Mouse (Mus musculus) hindbrain, embryonic 15.5 days (tissue): ENCODE measurements around the gene Axl. TPM values are rescaled to one million over a fixed set of nuclear protein-coding genes. Genes with fewer than 3 reads are reported as not detected.

Experiments used
- ATAC-seq: fragments of 200-750 bp; cut with Nextera tagmentation; 2 replicates; pipeline ENCODE4 v1.8.0; 2017; ENCODE audit warnings: low read depth, moderate number of reproducible peaks, moderate TSS enrichment; ENCODE audit not compliant: low FRiP score
- H3K27ac ChIP-seq: fragments of 300-500 bp; sonication (generic); replicated peaks from 2 replicates; pipeline ENCODE4 v1.5.1; 2015; ENCODE audit warnings: mild to moderate bottlenecking, inconsistent platforms
- H3K27me3 ChIP-seq: fragments of 300-500 bp; sonication (generic); 2 replicates; pipeline ENCODE4 v1.6.1; 2015; ENCODE audit warnings: control low read depth, inconsistent platforms
- H3K36me3 ChIP-seq: fragments of 300-500 bp; sonication (generic); 2 replicates; pipeline ENCODE4 v1.6.1; 2015; ENCODE audit warnings: control low read depth, inconsistent platforms
- H3K4me1 ChIP-seq: fragments of 300-500 bp; sonication (generic); replicated peaks from 2 replicates; pipeline ENCODE4 v1.6.1; 2015; ENCODE audit warnings: control low read depth, inconsistent platforms
- H3K4me2 ChIP-seq: fragments of 300-500 bp; sonication (generic); 2 replicates; pipeline ENCODE4 v1.6.1; 2015; ENCODE audit warnings: moderate library complexity, mild to moderate bottlenecking, inconsistent platforms
- H3K4me3 ChIP-seq: fragments of 300-500 bp; sonication (generic); 2 replicates; pipeline ENCODE4 v1.5.1; 2015; ENCODE audit warnings: mild to moderate bottlenecking, inconsistent platforms
- H3K9ac ChIP-seq: fragments of 300-500 bp; sonication (generic); 2 replicates; pipeline ENCODE4 v1.6.1; 2015; ENCODE audit warnings: inconsistent platforms
- H3K9me3 ChIP-seq: fragments of 300-500 bp; sonication (generic); 2 replicates; pipeline ENCODE4 v1.6.1; 2016; ENCODE audit warnings: control low read depth, inconsistent platforms
- WGBS: fragments of 180-500 bp; shearing (Covaris S2); methylation state at CpG from one replicate; pipeline ENCODE4 v1.1.7; 2015; 5-methylcytosine and 5-hydroxymethylcytosine counted together
- polyA plus RNA-seq: library from polyadenylated mRNA; unstranded; fragments of >200 nt; fragmentation: Nextera tagmentation; extraction: Ambion mirVana; gene quantifications from 2 replicates; pipeline ENCODE4 v1.2.1, GENCODE M21; 2015

The Axl gene
- polyA plus RNA-seq, 1 experiment from 2014 or later, result 23.1 TPM

DNA sequence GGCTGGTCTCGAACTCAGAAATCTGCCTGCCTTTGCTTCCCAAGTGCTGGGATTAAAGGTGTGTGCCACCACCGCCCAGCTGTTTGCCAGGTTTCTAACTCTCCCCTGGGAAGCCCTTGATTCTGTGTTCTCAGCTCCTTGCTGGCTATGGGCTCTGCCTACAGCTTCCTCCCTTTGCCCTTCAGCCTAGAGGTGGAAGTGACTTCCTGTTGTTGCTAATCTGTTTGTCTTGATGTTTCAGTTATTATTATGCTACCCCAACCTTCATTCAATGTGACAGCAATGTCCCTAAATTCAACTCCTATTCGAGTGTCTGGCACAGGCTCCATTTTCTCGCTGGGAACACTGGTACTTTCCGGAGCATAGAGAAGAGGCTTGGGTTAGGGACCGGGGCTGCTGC lies 22.4 kb downstream of the Axl start:
- no peak overlapping the region for H3K4me2 ChIP-seq
- H3K4me3 ChIP-seq, result no peak overlapping the region
- H3K4me1 ChIP-seq, result no peaks in the 10 kb centered on the region
- WGBS, result 89% methylated on average over 6 of the region's 6 CpGs
- no peaks in the 10 kb centered on the region for H3K9me3 ChIP-seq
- H3K9ac ChIP-seq, result no peak overlapping the region
- no peaks in the 10 kb centered on the region for H3K36me3 ChIP-seq
- no peaks in the 10 kb centered on the region for H3K27me3 ChIP-seq
- H3K27ac ChIP-seq, result no peak overlapping the region
- no peak for ATAC-seq

DNA sequence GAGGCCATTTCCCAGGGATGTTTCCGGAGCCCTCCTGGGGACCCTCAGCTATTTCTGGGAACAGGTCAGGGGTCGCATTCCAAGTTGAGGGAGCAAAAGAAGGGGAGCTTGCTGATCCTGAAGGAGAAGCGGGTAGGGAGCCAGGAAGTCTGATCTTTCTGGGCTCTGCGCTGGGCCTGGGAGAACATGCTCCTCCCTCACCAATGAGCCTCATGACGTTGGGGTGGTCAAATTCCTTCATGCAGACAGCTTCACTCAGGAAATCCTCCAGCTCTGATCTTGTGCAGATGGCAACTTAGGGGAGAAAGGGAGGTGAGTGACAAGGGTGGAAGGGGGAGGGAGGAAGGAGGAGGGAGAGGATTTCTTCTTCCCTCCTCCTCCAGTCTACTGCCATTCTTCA lies 24.3 kb downstream of the Axl start:
- 63% methylated on average over 5 of the region's 5 CpGs for WGBS
- H3K27me3 ChIP-seq, result no peaks in the 10 kb centered on the region
- no peak for ATAC-seq

DNA sequence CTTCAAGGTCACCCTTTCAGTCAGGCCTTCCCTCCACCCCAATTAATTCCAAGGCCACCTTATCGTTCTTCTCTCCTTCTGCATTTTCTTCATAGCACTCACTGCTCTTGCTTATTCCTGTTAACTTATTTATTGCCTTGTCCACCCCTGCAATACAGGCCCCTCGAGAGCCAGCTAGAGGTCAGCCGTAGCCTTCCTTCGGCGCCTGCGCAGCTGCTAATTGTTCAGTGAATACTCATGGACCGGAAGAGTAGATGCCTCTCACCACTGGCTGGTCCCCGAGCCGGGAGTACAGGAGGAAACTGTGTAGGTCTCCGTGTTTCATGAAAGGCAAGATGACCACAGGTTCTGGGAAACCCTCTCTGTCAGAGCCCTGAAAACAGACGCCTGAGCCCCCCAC lies 24.8 kb downstream of the Axl start:
- no peak overlapping the region for H3K4me2 ChIP-seq
- no peak overlapping the region for H3K9ac ChIP-seq
- no peaks in the 10 kb centered on the region for H3K36me3 ChIP-seq
- ATAC-seq, result no peak
- no peaks in the 10 kb centered on the region for H3K9me3 ChIP-seq
- no peak overlapping the region for H3K4me3 ChIP-seq
- no peaks in the 10 kb centered on the region for H3K4me1 ChIP-seq
- H3K27ac ChIP-seq, result no peak overlapping the region
- H3K27me3 ChIP-seq, result no peaks in the 10 kb centered on the region
- 73% methylated on average over 11 of the region's 11 CpGs for WGBS

More for the DNA sequence above, 24.3 kb downstream of the Axl start:
- H3K4me2 ChIP-seq, result no peak overlapping the region
- no peaks in the 10 kb centered on the region for H3K4me1 ChIP-seq
- H3K9ac ChIP-seq, result no peak overlapping the region
- H3K27ac ChIP-seq, result no peak overlapping the region
- no peak overlapping the region for H3K4me3 ChIP-seq
- H3K36me3 ChIP-seq, result no peaks in the 10 kb centered on the region
- no peaks in the 10 kb centered on the region for H3K9me3 ChIP-seq

DNA sequence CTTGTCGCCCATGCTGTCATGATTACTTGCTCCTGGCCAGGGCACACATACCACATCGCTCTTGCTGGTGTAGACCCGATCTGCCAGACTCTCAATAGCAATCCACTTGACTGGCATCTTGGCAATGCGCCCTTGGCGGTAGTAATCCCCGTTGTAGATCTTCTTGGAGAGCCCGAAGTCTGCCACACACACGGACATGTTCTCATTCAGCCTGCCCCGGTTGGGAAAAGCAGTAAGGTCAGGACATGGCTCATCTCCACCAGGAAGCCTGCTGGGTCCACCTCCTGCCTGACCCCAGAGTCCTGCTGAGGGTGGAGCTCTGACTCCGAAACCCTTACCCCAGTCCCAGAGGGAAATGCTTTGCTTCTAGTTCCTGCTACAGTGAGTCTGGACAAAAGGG lies 27.2 kb downstream of the Axl start:
- no peak overlapping the region for H3K27ac ChIP-seq
- H3K9ac ChIP-seq, result no peak overlapping the region
- no peak for ATAC-seq
- 69% methylated on average over 10 of the region's 10 CpGs for WGBS
- no peaks in the 10 kb centered on the region for H3K9me3 ChIP-seq
- H3K4me3 ChIP-seq, result no peak overlapping the region
- no peaks in the 10 kb centered on the region for H3K36me3 ChIP-seq
- no peak overlapping the region for H3K4me2 ChIP-seq
- H3K4me1 ChIP-seq, result no peaks in the 10 kb centered on the region
- no peaks in the 10 kb centered on the region for H3K27me3 ChIP-seq

DNA sequence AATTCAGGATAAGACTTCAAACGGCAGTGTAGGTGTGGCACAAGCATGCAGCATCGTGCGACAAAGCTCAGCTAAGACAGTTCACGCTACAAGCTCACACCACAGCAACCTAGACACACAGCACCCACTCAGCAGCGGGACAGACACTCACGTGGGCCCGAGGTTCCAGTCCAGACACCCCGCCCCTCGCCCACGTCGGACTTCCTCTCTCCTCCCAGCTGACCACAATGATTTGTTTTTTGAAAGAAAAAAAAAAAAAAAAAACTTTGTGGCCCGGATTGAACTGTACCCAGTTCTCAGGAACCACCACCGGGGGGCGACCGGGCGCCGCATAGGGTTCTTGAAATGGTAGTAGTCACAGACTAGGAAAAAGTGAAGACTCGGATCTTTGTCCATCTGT lies 32.5 kb downstream of the Axl start:
- Histone ChIP-seq H3K27ac (peak overlapping the region; percentile 99), H3K4me1 (peaks cover 25% of the 10 kb centered on the region), H3K36me3 (no peaks in the 10 kb centered on the region), H3K9ac (peak overlapping the region; percentile 56), H3K27me3 (no peaks in the 10 kb centered on the region), H3K4me3 (peak overlapping the region; percentile 89), H3K4me2 (peak overlapping the region; percentile 98), H3K9me3 (no peaks in the 10 kb centered on the region)
- peak; percentile 23 for ATAC-seq
- WGBS, result under 1% methylated on average over 18 of the region's 18 CpGs

DNA sequence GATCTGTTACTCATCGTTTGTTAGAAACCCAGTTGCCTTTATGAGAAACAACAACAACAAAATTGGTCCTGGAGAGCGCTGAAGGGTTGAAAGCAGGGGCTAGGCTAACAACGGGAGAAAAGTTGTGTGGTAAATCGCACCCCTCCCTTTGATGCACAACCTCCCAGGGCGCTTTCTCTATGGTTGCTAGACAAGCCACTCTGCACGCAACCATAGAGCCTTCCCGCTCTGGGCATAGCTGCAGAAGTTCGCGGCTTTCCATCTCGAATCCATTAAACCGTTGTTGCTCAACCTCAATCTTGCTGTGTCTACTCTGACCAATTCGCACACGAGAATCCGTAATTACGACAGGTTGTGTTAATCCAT lies 33.1 kb downstream of the Axl start:
- H3K27me3 ChIP-seq, result no peaks in the 10 kb centered on the region
- peaks cover 25% of the 10 kb centered on the region for H3K4me1 ChIP-seq
- under 1% methylated on average over 15 of the region's 15 CpGs for WGBS
- H3K4me3 ChIP-seq, result peak overlapping the region; percentile 89
- peak; percentile 42 for ATAC-seq
- H3K36me3 ChIP-seq, result peaks cover 5% of the 10 kb centered on the region
- H3K27ac ChIP-seq, result peak overlapping the region; percentile 99
- no peaks in the 10 kb centered on the region for H3K9me3 ChIP-seq
- peak overlapping the region; percentile 98 for H3K4me2 ChIP-seq
- peak overlapping the region; percentile 56 for H3K9ac ChIP-seq

DNA sequence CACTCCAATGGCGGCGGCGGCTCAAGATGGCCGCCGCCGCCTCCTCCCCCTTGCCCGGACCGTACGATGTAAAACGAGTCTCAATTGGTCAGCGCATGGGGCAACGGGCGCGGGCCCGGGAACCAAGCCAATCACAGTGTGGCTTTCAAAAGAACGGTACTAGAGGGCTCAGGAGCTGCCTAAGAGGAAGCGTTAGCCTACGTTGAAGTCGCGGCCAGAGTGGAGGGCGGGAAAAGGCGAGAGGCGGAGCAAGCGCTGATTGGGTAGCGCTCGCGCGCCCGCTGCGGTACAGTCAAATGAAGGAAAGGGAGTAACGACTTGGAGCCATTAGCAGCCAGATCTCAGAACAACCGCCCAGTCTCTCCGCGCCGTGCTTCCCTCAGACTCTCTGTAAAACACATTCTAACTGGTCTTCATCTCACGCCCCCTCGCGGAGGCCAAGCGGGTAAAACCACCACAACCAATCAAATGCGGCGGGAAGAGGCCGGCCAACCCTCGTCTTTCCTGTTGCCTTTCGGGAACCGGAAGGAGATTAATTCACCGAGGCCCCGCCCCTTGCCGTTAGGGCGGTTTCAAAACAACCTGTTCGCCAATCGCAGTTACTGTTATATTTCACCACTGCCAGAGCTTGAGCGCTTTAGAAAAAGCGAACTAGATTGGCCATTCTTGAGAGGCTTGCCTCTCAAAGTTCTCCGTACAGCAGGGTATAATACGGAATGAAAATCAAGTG lies 33.6 kb downstream of the Axl start, which contains the start of gene Hnrnpul1:
TSS of gene Hnrnpul1 (minus strand) at position 20 of the 730 bp plus-strand sequence.
- no peaks in the 10 kb centered on the region for H3K27me3 ChIP-seq
- peaks cover 9% of the 10 kb centered on the region for H3K36me3 ChIP-seq
- peak within 1 kb of the TSS; percentile 98 for H3K4me2 ChIP-seq
- under 1% methylated on average over 55 of the region's 55 CpGs for WGBS
- peak within 1 kb of the TSS; percentile 98 for H3K9ac ChIP-seq
- no peaks in the 10 kb centered on the region for H3K9me3 ChIP-seq
- ATAC-seq, result peak; percentile 95
- peak within 1 kb of the TSS; percentile 99 for H3K27ac ChIP-seq
- peaks cover 25% of the 10 kb centered on the region for H3K4me1 ChIP-seq
- H3K4me3 ChIP-seq, result peak within 1 kb of the TSS; percentile 89

DNA sequence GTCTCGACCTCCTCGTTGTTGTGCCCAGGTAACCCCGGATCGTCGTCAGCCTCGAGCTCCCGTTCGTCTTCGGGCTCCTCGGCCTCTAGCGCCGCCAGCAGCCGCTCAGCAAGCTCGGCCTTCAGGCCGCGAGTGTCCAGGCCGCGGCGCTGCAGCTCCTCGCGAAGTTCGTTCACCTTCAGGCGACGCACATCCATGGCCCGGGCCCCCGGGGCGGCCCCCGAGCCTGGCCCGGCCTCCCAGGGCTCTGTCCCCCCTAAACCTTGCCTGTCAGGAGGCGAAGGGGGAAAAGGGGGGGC lies 34.1 kb downstream of the Axl start:
- WGBS, result under 1% methylated on average over 28 of the region's 30 CpGs
- H3K27ac ChIP-seq, result peak overlapping the region; percentile 99
- no peak for ATAC-seq

DNA sequence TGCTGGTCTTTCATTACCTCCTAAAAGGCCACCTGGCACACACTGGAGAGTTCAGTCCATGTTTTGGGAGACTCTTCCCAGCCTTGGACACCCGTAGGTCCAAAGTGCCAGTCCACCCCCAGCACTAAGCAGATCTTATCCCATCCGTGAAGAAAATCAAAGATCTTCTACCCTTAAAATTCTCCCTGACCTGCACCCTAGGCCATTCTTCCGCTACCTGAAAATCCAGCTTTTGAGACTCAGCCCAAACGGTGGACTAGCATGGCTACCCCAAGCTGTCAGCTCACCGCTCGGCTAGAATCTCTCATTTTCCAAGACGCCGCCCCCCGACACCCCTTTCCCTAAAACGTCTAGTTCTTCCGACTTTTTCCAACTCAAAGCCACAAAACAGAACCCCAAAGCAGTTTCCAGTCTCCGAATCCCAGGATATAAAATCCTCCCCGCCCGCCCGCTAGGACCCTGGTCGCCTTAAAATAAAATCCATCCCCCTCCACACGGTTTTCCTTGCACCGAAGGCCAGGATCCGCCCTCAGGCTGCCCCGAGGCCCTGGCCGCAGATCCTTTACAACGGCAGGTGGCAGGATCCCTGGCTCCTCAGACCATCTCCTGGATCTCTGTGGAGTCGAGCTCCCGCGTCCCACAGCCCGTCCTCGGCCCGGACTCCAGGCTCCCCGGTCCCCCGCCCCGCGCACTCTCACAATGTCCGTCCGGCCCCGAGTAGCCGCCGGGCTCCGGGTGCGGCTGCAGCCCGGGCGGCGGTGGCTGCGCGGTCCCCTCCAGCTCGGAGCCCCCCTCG lies 34.7 kb downstream of the Axl start:
- H3K4me1 ChIP-seq, result peaks cover 25% of the 10 kb centered on the region
- under 1% methylated on average over 46 of the region's 46 CpGs for WGBS
- peak; percentile 1; the same call in 1 of the 2 replicates for ATAC-seq
- H3K9me3 ChIP-seq, result no peaks in the 10 kb centered on the region
- H3K4me2 ChIP-seq, result peak overlapping the region; percentile 98
- no peaks in the 10 kb centered on the region for H3K27me3 ChIP-seq
- H3K27ac ChIP-seq, result peak overlapping the region; percentile 99
- H3K9ac ChIP-seq, result peak overlapping the region; percentile 98
- peak overlapping the region; percentile 89 for H3K4me3 ChIP-seq
- H3K36me3 ChIP-seq, result peaks cover 19% of the 10 kb centered on the region

More for the DNA sequence above, 34.1 kb downstream of the Axl start:
- Histone ChIP-seq H3K4me1 (peaks cover 25% of the 10 kb centered on the region), H3K36me3 (peaks cover 14% of the 10 kb centered on the region), H3K4me2 (peak overlapping the region; percentile 98), H3K4me3 (peak overlapping the region; percentile 89), H3K27me3 (no peaks in the 10 kb centered on the region), H3K9me3 (no peaks in the 10 kb centered on the region), H3K9ac (peak overlapping the region; percentile 98)

DNA sequence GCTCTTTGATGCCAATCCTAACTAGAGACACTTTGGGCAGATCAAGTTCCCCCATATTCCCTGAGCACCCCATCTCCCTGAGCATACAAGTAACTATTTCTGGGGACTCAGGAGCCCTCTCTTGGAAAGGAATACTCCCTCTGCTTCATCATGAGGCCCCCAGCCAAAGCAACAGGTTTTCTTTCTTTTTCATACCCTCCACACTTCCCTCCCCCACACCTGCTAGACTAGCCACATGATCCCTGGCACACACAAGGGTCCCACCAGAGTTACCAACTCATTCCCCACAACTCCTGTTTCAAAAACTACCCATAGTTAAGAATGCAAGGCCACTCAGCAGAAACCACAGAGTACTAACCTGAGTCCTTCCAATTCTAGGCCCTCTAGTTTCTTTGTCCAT lies 35.4 kb downstream of the Axl start:
- no peak for ATAC-seq
- Histone ChIP-seq H3K4me1 (peaks cover 25% of the 10 kb centered on the region), H3K4me2 (peak overlapping the region; percentile 98), H3K27me3 (no peaks in the 10 kb centered on the region), H3K27ac (0 out of 2 replicates have a peak overlapping the region, but pooled peaks have one; percentile 99), H3K9me3 (no peaks in the 10 kb centered on the region), H3K4me3 (peak overlapping the region; percentile 89), H3K36me3 (peaks cover 27% of the 10 kb centered on the region), H3K9ac (peak overlapping the region; percentile 98)

DNA sequence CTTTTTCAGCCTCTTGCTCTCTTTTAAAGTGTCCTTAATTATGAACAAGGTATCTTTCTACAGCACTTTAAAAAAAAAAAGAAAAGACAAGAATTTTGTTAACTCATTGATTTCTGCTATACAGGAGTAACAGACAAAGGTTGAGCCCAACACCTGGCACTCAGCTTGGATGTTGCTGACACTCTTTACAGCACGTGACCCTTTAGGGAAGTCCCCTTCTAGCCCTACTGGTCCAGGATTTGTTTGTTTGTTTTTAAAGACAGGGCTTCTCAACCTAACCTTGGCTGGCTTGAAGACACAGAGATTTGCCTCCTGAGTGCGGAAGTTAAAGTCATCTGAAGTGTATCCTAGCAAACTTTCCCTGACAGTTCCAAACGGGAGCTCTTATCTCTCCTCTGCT lies 41.7 kb downstream of the Axl start:
- H3K9me3 ChIP-seq, result no peaks in the 10 kb centered on the region
- no peak overlapping the region for H3K27ac ChIP-seq
- peaks cover 88% of the 10 kb centered on the region for H3K36me3 ChIP-seq
- H3K4me2 ChIP-seq, result no peak overlapping the region
- H3K4me3 ChIP-seq, result no peak overlapping the region
- WGBS, result 84% methylated on average over 3 of the region's 3 CpGs
- no peak overlapping the region for H3K9ac ChIP-seq
- peaks cover 7% of the 10 kb centered on the region for H3K4me1 ChIP-seq
- no peak for ATAC-seq
- no peaks in the 10 kb centered on the region for H3K27me3 ChIP-seq

DNA sequence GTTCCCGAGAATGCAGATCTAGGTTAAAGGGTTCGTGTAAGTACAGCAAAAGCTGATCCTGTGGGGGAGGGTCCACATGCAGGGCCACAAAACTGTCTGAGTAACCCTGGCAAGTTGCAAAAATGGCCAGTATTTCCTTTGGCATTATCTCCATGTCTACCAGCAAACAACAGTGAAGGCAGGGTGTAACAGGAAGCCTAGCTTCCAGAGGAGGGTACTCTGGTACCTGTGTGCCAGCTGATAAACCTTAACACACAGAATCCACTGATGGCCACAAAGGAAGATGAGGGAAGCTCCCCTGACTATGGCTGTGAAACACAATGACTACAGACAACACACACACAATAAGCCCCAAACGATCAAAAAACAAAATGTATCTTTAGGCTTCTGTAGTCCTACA lies 50.2 kb downstream of the Axl start:
- no peak for ATAC-seq
- Histone ChIP-seq H3K27ac (no peak overlapping the region), H3K4me1 (no peaks in the 10 kb centered on the region), H3K4me3 (no peak overlapping the region), H3K4me2 (no peak overlapping the region), H3K9ac (no peak overlapping the region), H3K36me3 (peaks cover 92% of the 10 kb centered on the region), H3K9me3 (no peaks in the 10 kb centered on the region), H3K27me3 (no peaks in the 10 kb centered on the region)
- 92% methylated on average over 3 of the region's 3 CpGs for WGBS
